Mouse (Mus musculus) CD4-positive helper T cell, adult 2 months (primary cell): ENCODE measurements around the gene Cdk1.

ENCODE experiments used
- DNase-seq: peaks from one replicate; pipeline ENCODE4 v3.0.0-alpha.2; 2012; ENCODE audit warnings: low read depth, missing footprints, low spot score

Gene Cdk1

DNA sequence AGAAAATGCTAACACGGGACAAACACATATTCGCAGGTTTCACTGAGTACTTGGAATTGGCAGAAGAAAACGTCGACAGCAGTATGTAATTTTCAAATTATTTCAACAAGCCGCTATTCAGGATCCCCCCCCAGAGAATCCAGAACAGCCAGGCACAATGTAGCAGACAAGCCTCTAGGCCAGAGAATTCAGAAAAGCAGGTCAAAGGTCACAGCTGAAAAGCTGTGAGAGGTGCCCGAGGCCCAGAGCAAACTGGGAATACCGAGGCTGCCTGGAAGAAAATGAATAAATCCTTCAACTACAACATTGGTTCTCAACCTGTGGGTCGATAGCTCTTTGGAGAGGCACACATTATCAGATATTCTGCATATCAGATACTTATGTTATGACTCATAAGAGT lies 4.5 kb downstream of the Cdk1 start:
- DNase-seq, result no peak

DNA sequence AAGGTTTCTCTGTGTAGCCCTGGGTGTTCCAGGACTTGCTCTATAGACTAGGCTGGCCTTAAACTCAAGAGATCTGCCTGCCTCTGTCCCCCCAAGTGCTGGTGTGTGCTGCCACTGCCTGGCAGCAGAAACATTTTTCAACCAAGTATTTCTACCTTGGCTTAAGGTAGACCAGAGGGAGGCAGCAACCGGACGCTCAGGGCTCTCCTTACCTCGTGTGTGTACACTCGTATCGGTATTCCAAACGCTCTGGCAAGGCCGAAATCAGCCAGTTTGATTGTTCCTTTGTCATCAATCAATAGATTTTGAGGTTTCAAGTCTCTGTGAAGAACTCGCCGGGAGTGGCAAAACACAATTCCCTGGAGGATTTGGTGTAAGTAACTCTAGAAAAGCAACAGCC lies 10.4 kb downstream of the Cdk1 start:
- DNase-seq, result no peak

DNA sequence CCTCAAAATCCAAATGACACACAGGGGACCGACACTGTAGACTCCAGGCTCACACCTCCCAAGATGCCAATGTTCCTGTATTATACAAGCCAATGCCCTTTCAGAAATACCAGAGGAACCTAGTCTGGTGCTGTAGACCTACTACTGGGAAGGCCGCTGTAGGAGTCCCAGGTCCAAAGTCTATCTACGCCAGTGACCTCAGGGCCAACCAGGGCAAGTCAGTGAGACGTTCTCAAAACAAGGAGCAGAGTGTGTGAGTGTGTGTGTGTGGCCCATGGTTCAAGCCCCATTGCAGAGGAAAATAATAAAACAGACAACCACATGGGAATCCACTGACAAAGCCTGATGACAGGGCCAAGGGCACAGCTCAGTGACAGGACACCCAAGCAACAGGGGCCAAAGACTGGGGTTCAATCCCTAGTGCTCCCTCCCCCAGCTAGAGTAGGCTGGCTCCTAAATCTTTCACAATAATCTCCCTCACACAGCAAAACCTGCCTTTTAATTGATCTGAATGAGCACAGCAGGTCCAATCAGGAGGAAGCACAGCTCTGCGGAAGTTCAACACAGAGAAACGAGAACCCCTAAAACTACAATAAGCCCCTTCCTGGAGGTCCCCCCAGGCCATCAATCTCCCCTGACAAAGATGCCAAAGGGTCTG lies 11.0 kb downstream of the Cdk1 start:
- no peak for DNase-seq

DNA sequence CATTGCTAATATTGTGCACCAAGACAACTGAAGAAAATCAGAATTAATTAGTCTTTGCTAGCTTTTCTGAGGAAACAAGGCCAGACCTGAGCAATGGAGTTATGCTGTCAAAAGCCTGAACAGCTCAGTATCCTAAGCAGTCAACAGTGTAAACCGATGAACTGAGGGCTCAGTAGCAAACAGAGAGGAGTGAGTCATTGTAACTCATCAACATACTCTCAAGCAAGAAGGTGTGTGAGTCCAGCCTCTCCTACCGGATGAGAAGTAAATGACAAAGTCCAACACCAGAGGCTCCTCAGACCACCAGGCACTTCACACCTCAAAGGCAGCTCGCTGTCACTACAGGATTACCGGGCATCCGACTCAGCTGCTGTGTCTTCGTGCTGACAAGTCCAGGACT lies 12.7 kb downstream of the Cdk1 start:
- no peak for DNase-seq

DNA sequence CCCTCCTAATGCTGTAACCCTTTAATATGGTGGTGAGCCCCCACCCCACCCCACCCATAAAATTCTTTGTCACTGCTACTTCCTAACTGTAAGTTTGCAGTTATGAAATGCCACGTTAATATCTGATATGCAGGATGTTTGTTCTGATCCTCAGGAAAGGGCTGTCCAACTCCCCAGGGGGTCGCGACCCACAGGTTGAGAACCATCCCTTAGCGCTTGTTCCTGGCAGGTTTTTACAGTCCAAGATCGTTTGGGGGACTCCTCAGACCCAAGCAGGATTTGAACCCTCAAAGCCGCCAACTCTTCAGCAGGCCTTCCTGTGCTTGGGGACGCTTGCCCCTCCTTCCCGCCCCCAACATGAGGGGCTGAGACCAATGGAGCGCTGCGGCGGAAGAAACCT lies 16.5 kb downstream of the Cdk1 start:
- no peak for DNase-seq

DNA sequence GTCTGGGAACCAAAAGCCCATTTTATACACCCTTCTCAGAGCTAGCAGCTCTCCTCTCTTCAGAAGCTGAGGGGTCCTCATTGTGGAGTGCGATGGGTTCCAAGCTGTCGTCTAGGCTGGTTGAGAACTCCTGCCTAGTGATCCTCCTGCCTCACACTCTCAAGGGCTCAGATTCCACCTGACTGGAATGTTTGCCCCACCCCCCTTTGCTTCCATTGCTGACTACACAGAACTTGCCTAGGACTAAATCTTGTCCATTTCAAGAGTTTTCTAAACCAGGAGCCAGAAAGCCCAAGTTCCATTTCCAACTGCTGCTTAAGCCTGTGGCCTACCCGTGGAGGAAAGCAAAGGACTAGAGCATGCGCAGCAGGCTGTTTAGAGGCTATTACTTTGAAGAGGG lies 17.1 kb downstream of the Cdk1 start:
- DNase-seq, result no peak

DNA sequence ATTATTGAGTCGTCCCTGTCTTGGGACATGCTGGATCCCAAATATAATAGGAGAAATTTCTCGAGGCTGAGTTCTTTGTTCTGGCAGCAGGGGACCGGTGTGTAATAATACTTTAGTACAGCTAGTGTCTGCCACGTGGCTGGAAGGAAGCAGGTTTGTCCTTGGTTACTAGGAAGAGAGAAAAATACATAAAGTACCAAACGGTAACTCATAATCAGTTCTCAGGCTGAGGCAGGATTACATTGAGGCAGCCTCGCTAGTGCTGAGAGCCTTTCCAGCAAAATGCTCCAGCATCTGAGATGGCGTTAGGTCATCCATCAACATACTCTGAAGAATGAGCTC lies 17.6 kb downstream of the Cdk1 start:
- no peak for DNase-seq

DNA sequence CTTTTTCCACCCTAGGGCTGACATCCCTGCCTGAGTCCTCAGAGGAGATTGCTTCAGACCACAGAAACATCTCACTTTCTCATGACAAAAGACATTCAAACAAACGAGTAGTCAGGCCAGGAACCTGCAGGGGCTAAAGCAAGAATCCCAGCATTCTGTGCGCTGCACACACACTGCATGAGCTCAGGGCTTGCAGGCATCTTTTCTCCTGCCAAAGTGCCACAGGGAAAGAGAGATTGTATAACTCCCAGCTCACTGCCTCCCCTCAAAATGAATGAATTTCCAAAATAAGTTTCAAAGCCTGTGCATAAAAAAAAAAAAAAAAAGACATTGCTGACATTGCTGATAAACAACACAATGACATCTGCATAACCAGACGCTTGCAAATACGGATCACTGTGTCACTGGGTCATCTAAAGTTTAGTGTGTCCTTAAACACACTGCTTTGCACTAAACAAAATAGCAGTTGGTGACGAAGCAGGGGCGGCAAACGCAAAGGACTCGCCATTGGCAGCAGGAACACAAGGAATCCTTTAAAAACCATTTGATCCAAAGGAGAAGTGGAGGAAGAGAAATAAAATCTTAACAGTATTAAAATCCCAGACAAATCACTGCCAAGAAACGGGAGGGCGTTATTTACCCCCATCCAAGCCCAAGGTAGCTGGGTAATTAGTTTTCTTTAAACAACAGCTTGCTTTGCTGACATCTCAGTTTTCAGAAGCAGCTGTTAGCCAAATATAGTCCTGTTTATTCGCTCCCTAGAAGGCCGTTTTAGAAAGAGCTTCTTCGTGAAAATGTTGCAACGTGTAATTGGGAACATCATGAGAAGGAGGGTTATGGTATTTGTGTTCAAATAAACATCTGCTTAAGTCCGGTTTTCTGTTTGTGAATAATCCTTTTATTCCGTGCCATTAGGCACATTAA lies 18.2 kb downstream of the Cdk1 start:
- DNase-seq, result no peak

DNA sequence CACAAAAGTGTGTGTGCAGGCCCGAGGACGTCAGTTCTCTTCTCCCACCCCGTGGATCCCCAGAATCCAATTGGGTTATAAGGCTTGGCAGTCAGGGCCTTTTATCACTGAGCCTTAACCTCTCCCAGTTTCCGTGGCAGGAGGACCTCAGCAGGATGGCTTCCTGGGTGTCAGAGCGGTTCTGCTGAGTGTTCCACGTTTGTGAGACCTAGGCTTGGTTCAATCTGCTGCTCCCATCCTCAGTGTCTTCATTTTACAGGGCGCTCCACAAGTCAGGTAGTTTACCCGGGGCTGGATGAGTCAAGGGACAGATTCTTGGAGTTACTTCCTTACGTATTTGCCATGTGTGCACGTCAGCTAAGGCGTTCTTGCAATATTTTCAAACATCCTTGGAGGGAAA lies 19.5 kb downstream of the Cdk1 start:
- DNase-seq, result no peak

DNA sequence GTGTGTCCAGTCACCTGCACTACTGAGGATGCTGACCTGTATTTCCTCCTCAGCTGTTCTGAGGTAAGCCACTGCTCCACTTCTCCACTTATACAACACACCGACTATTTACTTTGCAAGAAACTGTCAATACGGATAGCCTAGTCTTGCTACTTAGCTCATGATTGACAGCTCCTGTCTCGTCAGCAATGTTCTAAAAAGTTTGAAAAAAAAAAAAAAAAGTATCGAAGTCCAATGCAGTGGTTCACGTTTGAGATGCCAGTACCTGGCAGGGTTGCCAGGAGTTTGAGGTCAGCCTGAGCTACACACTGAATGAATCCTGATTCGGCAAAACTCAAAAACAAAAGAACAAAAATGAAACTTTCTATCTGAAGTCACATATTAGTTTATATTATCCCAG lies 21.5 kb downstream of the Cdk1 start:
- DNase-seq, result no peak

DNA sequence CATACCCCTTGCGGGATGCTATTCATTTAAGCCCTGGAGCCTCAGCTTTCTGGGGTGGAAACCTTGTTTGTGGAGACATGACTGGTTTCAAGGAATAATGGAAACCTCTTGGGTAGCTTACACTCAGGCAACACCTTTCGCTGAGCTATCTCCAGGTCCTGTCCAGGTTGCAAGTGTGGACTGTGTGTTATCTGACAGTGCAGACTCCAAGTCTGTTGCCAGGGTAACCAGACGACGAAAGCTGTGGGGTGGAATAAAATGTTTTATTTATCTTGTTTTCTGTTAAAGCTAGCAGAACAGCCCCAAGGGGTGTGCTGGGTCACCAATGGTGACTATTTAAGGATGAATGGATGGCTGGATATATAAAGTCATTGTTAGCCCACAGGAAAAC lies 24.1 kb downstream of the Cdk1 start:
- DNase-seq, result no peak

DNA sequence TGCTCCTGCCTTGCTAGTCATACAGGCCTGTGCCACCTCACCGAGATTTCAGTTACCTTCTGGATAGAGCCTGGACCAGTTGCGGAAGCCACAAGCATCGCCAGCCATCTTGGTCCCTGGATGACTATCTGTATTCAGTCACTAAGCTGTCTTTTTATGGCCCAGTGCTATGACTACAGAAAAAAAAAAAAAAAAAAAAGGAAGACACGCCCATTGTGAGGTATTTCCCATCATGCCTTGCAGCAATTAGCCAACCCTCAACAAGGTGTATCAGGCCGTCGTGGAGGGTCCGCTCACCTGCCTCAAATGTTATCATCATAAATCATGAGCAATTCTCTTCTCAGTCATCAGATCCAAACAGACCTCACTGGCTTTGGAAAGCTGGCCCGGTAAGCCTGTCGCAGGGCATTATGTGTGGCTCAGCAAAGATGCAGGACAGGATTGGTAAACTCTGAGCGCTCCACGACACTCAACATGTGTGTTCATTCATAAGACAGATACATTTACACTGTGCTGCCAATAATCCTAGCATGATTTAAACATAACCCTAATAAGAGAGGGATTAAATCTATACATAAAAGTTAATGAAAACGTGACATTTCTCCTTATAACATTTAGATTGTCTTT lies 24.6 kb downstream of the Cdk1 start:
- DNase-seq, result no peak

DNA sequence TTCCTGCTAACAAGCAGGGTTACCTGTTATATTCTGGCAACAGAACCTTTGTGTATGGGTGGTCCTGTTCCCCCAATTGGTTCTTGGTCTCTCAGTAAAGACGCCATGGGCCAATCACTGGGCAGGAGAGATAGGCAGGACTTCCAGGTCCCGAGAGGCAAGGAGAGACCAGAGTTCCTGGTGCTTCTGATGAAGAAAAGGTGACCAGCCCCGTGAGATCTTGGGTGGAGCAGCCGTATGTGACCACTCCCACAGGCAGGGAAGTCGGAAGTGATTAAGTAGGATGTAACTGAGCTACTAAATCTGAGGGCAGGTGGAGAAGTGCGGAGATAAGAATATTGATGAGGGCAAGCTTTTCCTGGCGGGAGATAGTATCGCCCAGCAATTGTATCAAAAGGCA lies 25.4 kb downstream of the Cdk1 start:
- no peak for DNase-seq

DNA sequence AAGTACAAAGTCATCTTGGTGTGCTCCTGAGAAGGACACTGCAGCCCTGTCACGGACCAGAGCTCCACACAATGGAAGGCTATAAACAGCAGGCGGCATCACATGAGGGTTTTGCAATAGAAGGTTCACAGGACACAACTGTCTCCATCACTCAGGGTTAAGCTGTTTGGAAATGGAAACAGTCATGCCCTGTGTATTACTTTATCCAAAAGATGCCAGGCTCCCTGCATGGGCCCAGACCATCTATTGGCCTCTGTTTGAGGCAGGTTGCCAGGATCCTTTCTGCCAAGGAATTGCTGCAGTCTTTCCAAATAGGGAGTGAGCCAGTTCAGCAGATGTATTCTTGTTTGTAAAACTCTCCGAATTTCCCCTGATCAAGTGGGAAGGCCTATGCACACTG lies 26.3 kb downstream of the Cdk1 start:
- DNase-seq, result no peak

DNA sequence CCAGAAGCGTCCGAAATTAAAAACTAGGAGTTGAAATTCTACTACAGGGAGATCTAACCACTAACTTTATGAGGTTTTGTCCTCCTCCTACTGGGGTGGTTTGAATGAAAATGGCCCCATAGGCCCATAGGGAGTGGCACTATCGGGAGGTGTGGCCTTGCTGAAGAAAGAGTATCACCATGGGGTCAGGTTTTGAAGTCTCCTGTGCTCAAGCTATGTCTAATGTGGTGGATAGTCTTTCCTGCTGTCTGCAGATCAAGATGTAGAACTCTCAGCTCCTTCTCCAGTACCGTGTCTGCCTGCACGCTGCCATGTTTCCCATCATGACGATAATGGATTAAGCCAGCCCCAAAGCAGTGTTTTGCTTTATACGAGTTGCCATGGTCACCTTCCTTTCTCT lies 27.9 kb downstream of the Cdk1 start:
- no peak for DNase-seq

DNA sequence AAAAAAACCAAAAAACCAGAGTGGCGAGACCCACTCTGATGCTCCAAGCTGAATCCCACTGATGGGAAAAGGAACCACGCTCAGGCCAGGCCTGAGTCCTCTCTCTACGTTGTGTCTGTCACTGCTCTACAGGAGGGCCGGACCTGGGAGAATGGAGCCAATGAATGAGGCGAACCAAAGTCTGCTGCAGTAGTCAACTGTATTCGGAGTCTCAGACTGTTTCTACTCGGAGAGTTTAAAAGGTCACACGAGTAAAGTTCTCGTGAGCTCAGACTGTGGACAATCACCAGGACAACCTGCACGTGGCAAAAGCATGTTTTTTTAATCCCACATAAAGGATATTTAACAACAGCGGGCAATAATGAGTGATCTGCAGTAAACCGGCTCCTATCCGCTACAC lies 28.8 kb downstream of the Cdk1 start:
- DNase-seq, result no peak

DNA sequence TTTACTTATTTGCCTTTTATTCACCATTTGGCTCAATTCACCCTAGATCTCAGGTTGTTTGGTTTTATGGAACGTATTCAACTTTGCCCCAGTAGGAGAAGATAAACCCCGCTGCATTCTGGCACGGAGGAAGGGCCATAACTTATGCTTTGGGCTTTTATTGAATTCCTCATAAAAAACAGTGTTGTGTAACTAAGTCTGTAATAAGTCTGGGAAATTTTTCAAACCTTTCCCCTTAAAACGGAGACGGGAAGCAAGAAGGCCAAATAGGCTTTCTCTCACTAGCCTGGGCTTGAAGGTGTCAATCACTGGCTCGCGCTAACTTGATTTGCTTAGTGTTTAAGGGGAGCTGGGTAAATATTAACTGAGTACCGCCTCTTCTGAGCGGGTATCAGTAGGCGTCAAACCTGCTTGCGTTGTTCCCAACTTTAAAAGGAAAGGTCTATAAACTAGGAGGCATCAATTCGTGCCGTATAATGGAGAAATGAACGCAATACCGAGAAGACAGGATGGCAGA lies 31.2 kb downstream of the Cdk1 start:
- no peak for DNase-seq

DNA sequence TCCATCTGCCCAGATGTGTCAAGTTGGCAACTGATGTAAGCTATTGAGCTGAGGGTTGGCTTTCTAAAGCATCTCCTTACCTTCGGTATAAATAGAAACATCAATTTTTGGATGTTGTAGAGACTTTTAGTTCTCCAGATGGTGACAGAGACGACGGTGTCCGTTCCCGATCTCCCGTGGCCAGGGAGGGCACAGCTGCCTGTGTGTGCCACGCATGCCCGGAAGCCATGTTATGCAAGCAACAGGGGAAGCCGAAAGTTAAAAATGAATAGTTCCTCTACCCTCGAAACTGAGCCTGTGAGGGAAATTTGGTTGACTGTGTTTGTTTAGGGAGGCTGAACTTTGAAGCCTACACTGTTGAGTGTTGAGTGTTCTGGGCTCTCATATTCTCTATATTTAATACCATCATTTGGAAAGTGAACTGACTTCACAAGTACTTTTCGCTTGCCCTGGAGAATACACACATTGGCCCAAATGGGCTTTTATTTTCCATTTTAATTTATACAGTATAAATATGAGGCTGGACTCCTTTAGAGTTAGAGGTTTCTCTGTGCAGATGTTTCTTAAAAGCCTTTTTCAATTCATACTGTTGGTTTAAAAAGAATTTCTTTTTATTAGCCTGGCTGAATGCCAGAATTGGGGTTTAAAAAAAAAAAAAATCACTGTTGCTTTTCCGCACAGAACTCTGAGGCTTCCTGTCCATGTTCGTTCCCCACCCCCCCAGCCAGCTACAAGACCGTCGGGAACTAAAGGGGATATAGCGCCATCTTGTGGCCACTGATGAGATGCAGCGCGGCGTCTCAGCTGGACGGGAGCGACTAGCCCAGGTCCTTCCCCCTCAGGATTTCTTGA lies 31.8 kb downstream of the Cdk1 start:
- peak; percentile 74 for DNase-seq

DNA sequence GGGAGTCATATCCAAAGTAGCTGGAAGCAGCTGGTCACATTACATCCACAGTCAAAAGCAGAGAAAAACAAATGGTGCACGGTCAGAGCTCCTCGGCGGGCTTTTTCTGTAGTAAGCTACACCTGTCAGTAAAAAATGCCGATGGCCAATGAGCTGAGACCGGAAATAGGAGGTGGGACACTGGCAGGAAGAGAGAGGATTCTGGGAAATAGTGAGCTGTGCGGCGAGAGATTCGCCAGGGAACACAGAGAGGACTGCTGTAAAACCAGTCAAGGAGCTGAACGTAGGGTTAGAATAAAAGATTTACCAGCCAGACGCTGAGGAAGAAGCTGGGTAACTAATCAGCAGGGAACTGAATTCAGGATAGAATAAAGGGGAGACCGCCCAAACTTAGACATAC lies 34.2 kb downstream of the Cdk1 start:
- no peak for DNase-seq

DNA sequence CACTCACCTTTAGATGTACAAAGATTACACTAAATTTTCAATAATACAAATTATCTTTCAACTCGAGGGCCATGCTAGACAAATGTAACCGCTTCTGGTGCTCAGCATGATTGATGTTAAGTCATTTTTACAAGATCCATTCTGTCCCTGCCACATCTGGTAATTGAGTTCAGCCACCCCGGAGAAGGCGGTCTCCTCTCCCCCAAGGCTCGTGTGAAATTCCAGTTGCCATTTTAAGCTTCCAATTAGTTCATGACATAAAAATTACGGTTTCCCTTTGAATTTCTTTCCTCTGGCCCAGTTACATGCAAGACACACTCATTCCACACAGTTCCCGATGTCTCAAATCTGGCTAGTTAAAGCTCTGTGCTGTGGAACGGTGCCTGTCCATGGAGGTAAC lies 38.8 kb downstream of the Cdk1 start:
- DNase-seq, result no peak

DNA sequence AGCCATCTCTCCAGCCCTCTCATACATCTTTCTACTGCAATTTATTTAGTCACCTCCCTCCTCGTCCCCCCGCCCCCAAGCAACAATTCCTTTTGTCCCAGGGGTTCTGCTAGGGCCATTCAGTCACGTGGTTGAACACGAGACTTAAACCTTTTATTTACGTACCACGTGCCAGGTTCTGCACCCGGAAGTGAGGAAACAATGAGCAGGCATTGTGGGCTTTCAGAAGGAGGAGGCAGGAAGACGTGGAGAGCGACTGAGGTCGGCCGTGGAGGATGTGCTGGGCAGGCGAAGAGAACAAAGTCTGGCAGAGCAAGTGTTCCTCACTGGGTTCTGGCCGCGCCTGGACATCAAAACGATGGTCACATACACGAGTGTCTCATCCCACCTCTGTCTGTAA lies 40.9 kb downstream of the Cdk1 start:
- no peak for DNase-seq

DNA sequence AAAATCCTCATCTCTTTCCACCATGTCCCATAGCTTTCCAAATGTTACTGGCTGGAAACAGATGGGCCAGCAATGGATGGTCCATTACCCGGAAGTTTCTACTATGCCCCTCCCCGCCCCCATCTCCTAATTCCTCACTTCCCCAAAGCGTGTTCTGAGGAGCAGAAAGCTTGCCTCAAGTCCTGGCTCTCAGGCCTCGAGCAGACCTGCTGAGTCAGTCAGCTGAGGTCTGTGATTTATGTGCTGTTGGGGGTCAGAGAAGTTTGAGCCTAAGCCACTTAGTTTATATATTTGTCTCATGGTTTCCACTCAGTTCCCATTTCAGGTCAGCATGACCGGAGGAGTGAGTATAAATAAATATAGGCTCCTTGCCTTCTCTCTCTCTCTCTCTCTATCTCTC lies 43.6 kb downstream of the Cdk1 start:
- no peak for DNase-seq
